Mouse (Mus musculus) stomach, postnatal 0 days (tissue): ENCODE measurements at regions not wholly inside any gene's neighbourhood (a gene's known extent, or its start where the extent isn't known, plus 50 kb on each side); places are given as distances from the start of the nearest gene placed in this dataset.

Experiments used
- ATAC-seq: fragments of 200-750 bp; cut with Nextera tagmentation; 2 replicates; pipeline ENCODE4 v1.8.0; 2017; ENCODE audit not compliant: low FRiP score, low TSS enrichment
- DNase-seq: peaks from one replicate; pipeline ENCODE4 v3.0.0-alpha.2; 2016; ENCODE audit warnings: low spot score
- H3K27ac ChIP-seq: fragments of 300-500 bp; sonication (generic); replicated peaks from 2 replicates; pipeline ENCODE4 v1.5.1; 2014; ENCODE audit warnings: mild to moderate bottlenecking, control low read depth
- H3K27me3 ChIP-seq: fragments of 300-500 bp; sonication (generic); 2 replicates; pipeline ENCODE4 v1.6.1; 2014; ENCODE audit warnings: low read length; ENCODE audit not compliant: control insufficient read depth, insufficient read depth
- H3K36me3 ChIP-seq: fragments of 300-500 bp; sonication (generic); 2 replicates; pipeline ENCODE4 v1.6.1; 2014; ENCODE audit warnings: low read length, mixed read lengths; ENCODE audit not compliant: control insufficient read depth, insufficient read depth
- H3K4me1 ChIP-seq: fragments of 300-500 bp; sonication (generic); replicated peaks from 2 replicates; pipeline ENCODE4 v1.6.1; 2014; ENCODE audit warnings: antibody characterized with exemption; ENCODE audit not compliant: control insufficient read depth, insufficient read depth
- H3K4me2 ChIP-seq: fragments of 300-500 bp; sonication (generic); replicated peaks from 2 replicates; pipeline ENCODE4 v1.6.1; 2014; ENCODE audit warnings: low read depth, mild to moderate bottlenecking, control low read depth, moderate library complexity
- H3K4me3 ChIP-seq: fragments of 300-500 bp; sonication (generic); 2 replicates; pipeline ENCODE4 v1.5.1; 2014; ENCODE audit warnings: low read depth, low read length, control low read depth
- H3K9ac ChIP-seq: fragments of 300-500 bp; sonication (generic); 2 replicates; pipeline ENCODE4 v1.6.1; 2014; ENCODE audit warnings: mild to moderate bottlenecking, low read length, control low read depth, mixed read lengths
- H3K9me3 ChIP-seq: fragments of 300-500 bp; sonication (generic); 2 replicates; pipeline ENCODE4 v1.6.1; 2016; ENCODE audit warnings: low read length; ENCODE audit not compliant: control insufficient read depth
- CTCF ChIP-seq: IDR thresholded peaks from 2 replicates; pipeline ENCODE4 v1.5.1; 2016; ENCODE audit warnings: antibody characterized with exemption, low read depth, mild to moderate bottlenecking, moderate library complexity
- EP300 ChIP-seq: optimal IDR thresholded peaks from 2 replicates; pipeline ENCODE3; 2016; ENCODE audit warnings: antibody characterized with exemption
- WGBS: fragments of 180-500 bp; shearing (Covaris S2); extraction: QIAGEN DNeasy Blood & Tissue Kit; methylation state at CpG from one replicate; pipeline ENCODE4 v1.1.7; 2014; 5-methylcytosine and 5-hydroxymethylcytosine counted together

DNA sequence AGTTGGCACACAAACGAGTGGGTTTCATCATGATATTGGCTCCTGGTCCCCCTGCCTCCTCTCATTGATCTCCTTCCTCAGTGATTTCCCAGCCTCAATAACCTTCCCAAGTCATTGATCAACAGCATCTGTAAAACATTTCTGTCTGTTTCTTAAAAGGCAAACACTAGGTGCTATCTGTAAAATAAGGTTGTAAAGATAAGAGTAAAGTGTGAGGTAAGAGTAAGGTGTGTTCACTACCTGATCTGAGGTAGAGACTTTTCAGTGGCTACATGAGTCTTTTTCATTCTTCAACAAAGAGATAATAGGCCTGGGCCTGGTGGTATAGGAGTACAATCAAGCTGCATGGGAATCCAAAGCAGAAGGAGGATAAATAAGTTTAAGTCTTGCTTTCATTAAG is 55.7 kb downstream of the Plk2 start:
- Histone ChIP-seq H3K4me1 (no peaks in the 10 kb centered on the region), H3K27me3 (no peaks in the 10 kb centered on the region), H3K9ac (no peak overlapping the region), H3K9me3 (no peaks in the 10 kb centered on the region), H3K27ac (no peak overlapping the region), H3K36me3 (no peaks in the 10 kb centered on the region), H3K4me2 (no peak overlapping the region), H3K4me3 (no peak overlapping the region)
- no peak for ATAC-seq
- DNase-seq = no peak
- WGBS = 54% methylated on average over 1 of the region's 1 CpGs
- TF ChIP-seq EP300 (no peak), CTCF (no peak)

DNA sequence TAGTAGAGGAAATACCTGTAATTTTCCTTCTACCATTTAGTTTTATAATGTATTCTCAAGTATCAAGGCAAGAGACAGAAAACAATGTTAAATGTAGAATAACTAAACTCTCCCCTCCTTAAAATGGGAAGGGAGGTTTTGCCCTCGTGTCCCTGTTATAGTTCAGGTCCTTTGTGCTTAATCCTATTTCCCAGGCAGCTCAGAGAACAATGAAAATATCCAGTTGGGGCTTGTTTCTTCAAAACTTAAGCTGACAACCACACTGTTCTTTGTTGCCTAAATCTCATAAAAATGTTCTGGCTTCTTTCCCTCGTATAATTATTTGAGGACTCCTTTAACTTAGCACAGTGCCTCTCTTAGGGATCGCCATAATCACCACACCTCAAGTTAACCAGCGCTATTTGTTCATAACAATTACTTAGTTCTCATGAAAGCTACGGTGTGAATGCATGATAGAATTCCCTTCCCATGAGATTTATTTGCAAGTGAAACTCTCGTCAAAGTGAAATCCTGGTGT is 57.2 kb downstream of the Plk2 start:
- TF ChIP-seq EP300 (no peak), CTCF (no peak)
- no peak for DNase-seq
- no peak for ATAC-seq

DNA sequence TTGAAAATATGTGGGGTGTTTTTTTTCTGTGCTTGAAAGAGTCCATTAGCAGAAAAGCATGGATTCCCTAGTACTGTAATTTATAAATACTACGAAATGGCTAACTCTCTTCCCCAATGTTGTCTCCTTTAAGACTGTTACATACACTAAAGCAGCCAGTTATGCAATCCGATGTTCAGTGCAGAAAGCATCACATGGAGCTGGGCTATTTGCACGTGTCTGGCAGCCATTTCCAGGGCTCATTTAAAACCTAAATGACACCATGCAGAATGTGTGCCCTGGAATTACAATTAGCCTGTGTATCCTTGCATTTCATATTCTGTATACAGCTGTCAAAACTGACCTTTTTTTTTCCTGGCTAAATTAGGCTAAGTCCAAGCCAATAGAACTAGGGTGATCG is 60.2 kb downstream of the Plk2 start:
- TF ChIP-seq EP300 (no peak), CTCF (no peak)
- H3K36me3 ChIP-seq = no peaks in the 10 kb centered on the region
- no peaks in the 10 kb centered on the region for H3K27me3 ChIP-seq
- no peak overlapping the region for H3K27ac ChIP-seq
- ATAC-seq (no peak), DNase-seq (no peak)
- no peak overlapping the region for H3K4me2 ChIP-seq
- WGBS = 41% methylated on average over 4 of the region's 4 CpGs
- no peak overlapping the region for H3K9ac ChIP-seq
- H3K4me1 ChIP-seq = no peaks in the 10 kb centered on the region
- H3K9me3 ChIP-seq = no peaks in the 10 kb centered on the region
- no peak overlapping the region for H3K4me3 ChIP-seq

More for the DNA sequence above, 57.2 kb downstream of the Plk2 start:
- H3K27ac ChIP-seq = no peak overlapping the region
- no peaks in the 10 kb centered on the region for H3K4me1 ChIP-seq
- no peak overlapping the region for H3K4me3 ChIP-seq
- no peaks in the 10 kb centered on the region for H3K9me3 ChIP-seq
- H3K4me2 ChIP-seq = no peak overlapping the region
- no peaks in the 10 kb centered on the region for H3K27me3 ChIP-seq
- 61% methylated on average over 6 of the region's 6 CpGs for WGBS
- H3K9ac ChIP-seq = no peak overlapping the region
- no peaks in the 10 kb centered on the region for H3K36me3 ChIP-seq

DNA sequence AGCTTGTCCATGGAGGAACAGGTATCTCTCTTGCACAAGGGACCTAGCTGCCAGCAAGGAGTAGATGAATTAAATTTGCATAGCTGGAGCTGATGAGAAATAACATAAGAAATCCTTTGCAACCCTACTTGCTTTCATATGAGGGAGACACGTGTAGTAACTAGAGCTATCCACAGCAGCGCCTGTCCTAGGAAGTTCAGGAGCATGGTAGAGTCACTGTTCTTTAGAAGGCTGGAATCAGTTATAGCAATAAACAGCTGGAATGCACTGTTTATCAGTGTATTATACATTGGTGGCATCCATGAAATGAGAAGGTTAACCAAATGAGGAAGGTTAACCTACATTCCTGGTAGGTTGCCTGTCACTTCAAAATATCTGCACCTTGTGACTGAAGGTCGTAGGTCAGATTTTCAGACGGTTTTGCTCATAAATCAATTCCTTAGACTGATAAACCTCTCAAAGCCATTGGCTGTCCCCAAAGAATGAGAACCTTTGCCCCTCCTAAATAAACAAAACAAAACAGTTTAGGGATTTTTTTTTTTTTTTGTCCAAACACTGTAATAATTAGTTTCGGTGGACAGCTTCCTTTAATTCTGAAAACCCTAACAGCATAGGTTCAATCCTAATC is 60.8 kb downstream of the Plk2 start:
- no peak for DNase-seq
- H3K27ac ChIP-seq = no peak overlapping the region
- H3K9ac ChIP-seq = no peak overlapping the region
- H3K4me2 ChIP-seq = no peak overlapping the region
- TF ChIP-seq CTCF (no peak), EP300 (no peak)
- no peaks in the 10 kb centered on the region for H3K9me3 ChIP-seq
- no peaks in the 10 kb centered on the region for H3K27me3 ChIP-seq
- H3K4me1 ChIP-seq = no peaks in the 10 kb centered on the region
- no peaks in the 10 kb centered on the region for H3K36me3 ChIP-seq
- ATAC-seq = no peak
- no peak overlapping the region for H3K4me3 ChIP-seq
- WGBS = 63% methylated on average over 5 of the region's 5 CpGs

DNA sequence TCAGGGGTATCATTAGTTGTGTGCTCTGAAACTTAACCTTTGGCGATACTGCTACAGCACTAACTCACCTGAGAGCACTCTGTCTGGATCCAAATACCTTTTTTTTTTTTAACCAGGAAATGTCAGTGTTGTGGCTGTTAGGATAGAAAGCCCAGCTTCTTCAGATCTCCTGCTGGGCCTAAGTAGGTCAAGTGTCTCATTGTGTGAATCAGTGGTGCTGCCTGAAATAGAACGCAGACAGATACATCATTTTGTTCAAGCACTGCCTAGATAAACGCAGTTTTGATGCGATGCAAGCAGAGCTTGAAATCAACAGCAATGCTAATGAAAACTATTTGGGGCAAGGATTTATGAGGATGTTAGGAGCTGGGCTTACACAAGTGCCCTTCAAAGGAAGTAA is 63.9 kb downstream of the Plk2 start:
- whole genome bisulfite sequencing = 39% methylated on average over 4 of the region's 4 CpGs
- Histone ChIP-seq H3K27me3 (no peaks in the 10 kb centered on the region), H3K36me3 (no peaks in the 10 kb centered on the region), H3K4me1 (no peaks in the 10 kb centered on the region), H3K9me3 (no peaks in the 10 kb centered on the region), H3K9ac (no peak overlapping the region), H3K4me3 (no peak overlapping the region), H3K4me2 (no peak overlapping the region), H3K27ac (no peak overlapping the region)
- TF ChIP-seq EP300 = no peak
- no peak for TF ChIP-seq CTCF
- no peak for ATAC-seq
- DNase-seq = no peak

DNA sequence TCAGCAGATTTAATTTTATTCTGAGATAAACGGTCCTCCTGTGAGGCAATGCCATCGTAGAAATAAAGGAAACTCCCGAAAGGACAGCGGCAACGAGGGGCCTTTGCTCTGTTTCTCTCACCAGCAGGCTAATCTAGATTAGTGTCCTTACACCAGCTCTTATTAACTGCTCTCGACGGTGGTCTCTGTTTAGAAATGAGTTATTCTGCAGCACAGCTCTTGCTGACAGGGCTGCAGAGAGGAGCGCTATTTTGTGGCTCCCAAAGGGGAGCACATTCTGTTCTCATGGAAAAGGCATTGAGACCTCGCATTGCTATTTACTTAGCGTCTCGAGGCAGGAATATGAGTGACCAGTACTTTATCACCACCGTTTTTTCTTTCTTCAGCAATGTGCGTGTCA is 66.7 kb downstream of the Plk2 start:
- no peak overlapping the region for H3K27ac ChIP-seq
- no peaks in the 10 kb centered on the region for H3K36me3 ChIP-seq
- WGBS = 55% methylated on average over 13 of the region's 13 CpGs
- H3K4me1 ChIP-seq = no peaks in the 10 kb centered on the region
- H3K4me3 ChIP-seq = no peak overlapping the region
- no peaks in the 10 kb centered on the region for H3K9me3 ChIP-seq
- ATAC-seq (no peak), DNase-seq (no peak)
- H3K27me3 ChIP-seq = no peaks in the 10 kb centered on the region
- no peak overlapping the region for H3K9ac ChIP-seq
- TF ChIP-seq EP300 = no peak
- no peak for TF ChIP-seq CTCF
- no peak overlapping the region for H3K4me2 ChIP-seq
